Mouse (Mus musculus): ENCODE measurements around the gene Yars. TPM values are rescaled to one million over a fixed set of nuclear protein-coding genes. Genes with fewer than 3 reads are reported as not detected.

Gene Yars
- polyA plus RNA-seq, 1 experiment from 2014 or later, result 92.6 TPM

- no peak overlapping the region for H3K4me2 ChIP-seq (replicated peaks; ENCODE audit: low read depth, low read length)
- H3K9ac ChIP-seq (ENCODE audit: low read depth, low read length), result no peak overlapping the region
- no peak for ATAC-seq (ENCODE audit: low FRiP score, low TSS enrichment)
- no peaks in the 10 kb centered on the region for H3K9me3 ChIP-seq (ENCODE audit: control insufficient read depth, low read length)
- peaks cover 5% of the 10 kb centered on the region; the same call in 1 of the 2 replicates for H3K4me1 ChIP-seq (ENCODE audit: control insufficient read depth, insufficient read depth, low read length)
- peaks cover 62% of the 10 kb centered on the region for H3K36me3 ChIP-seq (ENCODE audit: control insufficient read depth, insufficient read depth, low read length)
- no peak overlapping the region for H3K4me3 ChIP-seq (ENCODE audit: low read length)
- H3K27me3 ChIP-seq (ENCODE audit: control insufficient read depth, insufficient read depth, low read length), result no peaks in the 10 kb centered on the region
- 61% methylated on average over 1 of the region's 1 CpGs for WGBS
- H3K27ac ChIP-seq (ENCODE audit: low read depth, low read length), result no peak overlapping the region
Observed at GRCm38 (mm10) chr4:129179560-129179959, 10.0 kb upstream of the Yars start.

GRCm38 (mm10) chr4:129188041-129188659, 1.4 kb upstream of the Yars start:
- Histone ChIP-seq H3K9ac (ENCODE audit: low read depth, low read length) (peak overlapping the region; percentile 92; the same call in 1 of the 2 replicates), H3K4me2 (replicated peaks; ENCODE audit: low read depth, low read length) (peak overlapping the region; percentile 73), H3K4me1 (ENCODE audit: control insufficient read depth, insufficient read depth, low read length) (peaks cover 17% of the 10 kb centered on the region), H3K36me3 (ENCODE audit: control insufficient read depth, insufficient read depth, low read length) (peaks cover 5% of the 10 kb centered on the region; the same call in 1 of the 2 replicates), H3K27me3 (ENCODE audit: control insufficient read depth, insufficient read depth, low read length) (no peaks in the 10 kb centered on the region), H3K9me3 (ENCODE audit: control insufficient read depth, low read length) (no peaks in the 10 kb centered on the region), H3K4me3 (ENCODE audit: low read length) (peak overlapping the region; percentile 79), H3K27ac (ENCODE audit: low read depth, low read length) (no peak overlapping the region)
- no peak for ATAC-seq (ENCODE audit: low FRiP score, low TSS enrichment)
- WGBS, result 40% methylated on average over 5 of the region's 5 CpGs

- H3K27ac ChIP-seq (ENCODE audit: low read depth, low read length), result peak overlapping the region; percentile 96
- H3K9me3 ChIP-seq (ENCODE audit: control insufficient read depth, low read length), result no peaks in the 10 kb centered on the region
- ATAC-seq (ENCODE audit: low FRiP score, low TSS enrichment), result peak; percentile 30
- WGBS, result 0% methylated on average over 45 of the region's 74 CpGs
- H3K27me3 ChIP-seq (ENCODE audit: control insufficient read depth, insufficient read depth, low read length), result no peaks in the 10 kb centered on the region
- H3K4me1 ChIP-seq (ENCODE audit: control insufficient read depth, insufficient read depth, low read length), result peaks cover 17% of the 10 kb centered on the region
- peaks cover 7% of the 10 kb centered on the region for H3K36me3 ChIP-seq (ENCODE audit: control insufficient read depth, insufficient read depth, low read length)
- peak overlapping the region; percentile 79 for H3K4me3 ChIP-seq (ENCODE audit: low read length)
- H3K9ac ChIP-seq (ENCODE audit: low read depth, low read length), result peak overlapping the region; percentile 92
- peak overlapping the region; percentile 73 for H3K4me2 ChIP-seq (replicated peaks; ENCODE audit: low read depth, low read length)
Observed at GRCm38 (mm10) chr4:129188803-129189541, 588 bp upstream of the Yars start.

GRCm38 (mm10) chr4:129190538-129190937, 978 bp downstream of the Yars start:
- Histone ChIP-seq H3K27me3 (ENCODE audit: control insufficient read depth, insufficient read depth, low read length) (no peaks in the 10 kb centered on the region), H3K4me1 (ENCODE audit: control insufficient read depth, insufficient read depth, low read length) (peaks cover 17% of the 10 kb centered on the region), H3K9ac (ENCODE audit: low read depth, low read length) (peak overlapping the region; percentile 63), H3K36me3 (ENCODE audit: control insufficient read depth, insufficient read depth, low read length) (peaks cover 14% of the 10 kb centered on the region), H3K4me2 (replicated peaks; ENCODE audit: low read depth, low read length) (peak overlapping the region; percentile 65), H3K9me3 (ENCODE audit: control insufficient read depth, low read length) (no peaks in the 10 kb centered on the region), H3K27ac (ENCODE audit: low read depth, low read length) (peak overlapping the region; percentile 49), H3K4me3 (ENCODE audit: low read length) (peak overlapping the region; percentile 79)
- 4% methylated on average over 12 of the region's 12 CpGs for WGBS
- no peak for ATAC-seq (ENCODE audit: low FRiP score, low TSS enrichment)

GRCm38 (mm10) chr4:129191691-129192090, 2.1 kb downstream of the Yars start:
- peaks cover 25% of the 10 kb centered on the region for H3K36me3 ChIP-seq (ENCODE audit: control insufficient read depth, insufficient read depth, low read length)
- H3K27me3 ChIP-seq (ENCODE audit: control insufficient read depth, insufficient read depth, low read length), result no peaks in the 10 kb centered on the region
- no peak for ATAC-seq (ENCODE audit: low FRiP score, low TSS enrichment)
- peaks cover 17% of the 10 kb centered on the region for H3K4me1 ChIP-seq (ENCODE audit: control insufficient read depth, insufficient read depth, low read length)
- no peak overlapping the region; the same call in 1 of the 2 replicates for H3K4me2 ChIP-seq (replicated peaks; ENCODE audit: low read depth, low read length)
- 66% methylated on average over 5 of the region's 5 CpGs for WGBS
- no peaks in the 10 kb centered on the region for H3K9me3 ChIP-seq (ENCODE audit: control insufficient read depth, low read length)
- no peak overlapping the region for H3K4me3 ChIP-seq (ENCODE audit: low read length)
- H3K9ac ChIP-seq (ENCODE audit: low read depth, low read length), result no peak overlapping the region
- no peak overlapping the region for H3K27ac ChIP-seq (ENCODE audit: low read depth, low read length)

GRCm38 (mm10) chr4:129194280-129194679, 4.7 kb downstream of the Yars start:
- H3K4me3 ChIP-seq (ENCODE audit: low read length), result no peak overlapping the region
- no peak for ATAC-seq (ENCODE audit: low FRiP score, low TSS enrichment)
- 100% methylated on average over 1 of the region's 1 CpGs for WGBS
- peaks cover 10% of the 10 kb centered on the region; the same call in 1 of the 2 replicates for H3K4me1 ChIP-seq (ENCODE audit: control insufficient read depth, insufficient read depth, low read length)
- H3K27ac ChIP-seq (ENCODE audit: low read depth, low read length), result no peak overlapping the region
- H3K4me2 ChIP-seq (replicated peaks; ENCODE audit: low read depth, low read length), result no peak overlapping the region
- H3K9me3 ChIP-seq (ENCODE audit: control insufficient read depth, low read length), result no peaks in the 10 kb centered on the region
- H3K9ac ChIP-seq (ENCODE audit: low read depth, low read length), result no peak overlapping the region
- H3K27me3 ChIP-seq (ENCODE audit: control insufficient read depth, insufficient read depth, low read length), result no peaks in the 10 kb centered on the region
- H3K36me3 ChIP-seq (ENCODE audit: control insufficient read depth, insufficient read depth, low read length), result peaks cover 44% of the 10 kb centered on the region

- no peak for ATAC-seq (ENCODE audit: low FRiP score, low TSS enrichment)
- Histone ChIP-seq H3K4me2 (replicated peaks; ENCODE audit: low read depth, low read length) (no peak overlapping the region), H3K4me3 (ENCODE audit: low read length) (no peak overlapping the region), H3K9ac (ENCODE audit: low read depth, low read length) (no peak overlapping the region), H3K9me3 (ENCODE audit: control insufficient read depth, low read length) (no peaks in the 10 kb centered on the region), H3K27ac (ENCODE audit: low read depth, low read length) (no peak overlapping the region), H3K27me3 (ENCODE audit: control insufficient read depth, insufficient read depth, low read length) (no peaks in the 10 kb centered on the region), H3K36me3 (ENCODE audit: control insufficient read depth, insufficient read depth, low read length) (peaks cover 69% of the 10 kb centered on the region), H3K4me1 (ENCODE audit: control insufficient read depth, insufficient read depth, low read length) (no peaks in the 10 kb centered on the region)
- WGBS, result 93% methylated on average over 6 of the region's 6 CpGs
Observed at GRCm38 (mm10) chr4:129197514-129197913, 8.0 kb downstream of the Yars start.

- Histone ChIP-seq H3K27me3 (ENCODE audit: control insufficient read depth, insufficient read depth, low read length) (no peaks in the 10 kb centered on the region), H3K27ac (ENCODE audit: low read depth, low read length) (no peak overlapping the region), H3K36me3 (ENCODE audit: control insufficient read depth, insufficient read depth, low read length) (peaks cover 87% of the 10 kb centered on the region), H3K4me1 (ENCODE audit: control insufficient read depth, insufficient read depth, low read length) (no peaks in the 10 kb centered on the region), H3K4me3 (ENCODE audit: low read length) (no peak overlapping the region), H3K4me2 (replicated peaks; ENCODE audit: low read depth, low read length) (no peak overlapping the region), H3K9ac (ENCODE audit: low read depth, low read length) (no peak overlapping the region), H3K9me3 (ENCODE audit: control insufficient read depth, low read length) (no peaks in the 10 kb centered on the region)
- 96% methylated on average over 10 of the region's 10 CpGs for WGBS
- ATAC-seq (ENCODE audit: low FRiP score, low TSS enrichment), result no peak
Observed at GRCm38 (mm10) chr4:129204655-129205054, 15.1 kb downstream of the Yars start.

GRCm38 (mm10) chr4:129206792-129207191, 17.2 kb downstream of the Yars start:
- H3K4me3 ChIP-seq (ENCODE audit: low read length), result no peak overlapping the region

More at GRCm38 (mm10) chr4:129206792-129207191, 17.2 kb downstream of the Yars start:
- 89% methylated on average over 8 of the region's 8 CpGs for WGBS
- no peak overlapping the region for H3K4me2 ChIP-seq (replicated peaks; ENCODE audit: low read depth, low read length)
- no peak for ATAC-seq (ENCODE audit: low FRiP score, low TSS enrichment)
- no peaks in the 10 kb centered on the region for H3K4me1 ChIP-seq (ENCODE audit: control insufficient read depth, insufficient read depth, low read length)
- H3K27ac ChIP-seq (ENCODE audit: low read depth, low read length), result no peak overlapping the region
- no peaks in the 10 kb centered on the region for H3K27me3 ChIP-seq (ENCODE audit: control insufficient read depth, insufficient read depth, low read length)
- H3K9me3 ChIP-seq (ENCODE audit: control insufficient read depth, low read length), result no peaks in the 10 kb centered on the region
- H3K9ac ChIP-seq (ENCODE audit: low read depth, low read length), result no peak overlapping the region
- peaks cover 86% of the 10 kb centered on the region for H3K36me3 ChIP-seq (ENCODE audit: control insufficient read depth, insufficient read depth, low read length)

Measured in kidney, embryonic 14.5 days (tissue).